Mouse (Mus musculus): ENCODE results near the gene Mfap1a. TPM values are rescaled to one million over a fixed set of nuclear protein-coding genes. Genes with fewer than 3 reads are reported as not detected.
"Not testable (repeated sequence)": the region's sequence is repeated elsewhere in the genome, so short reads cannot be mapped to it uniquely, and the experiment has no call there.

Gene Mfap1a
- polyA plus RNA-seq, 1 experiment from 2014 or later = 33.4 TPM

DNA sequence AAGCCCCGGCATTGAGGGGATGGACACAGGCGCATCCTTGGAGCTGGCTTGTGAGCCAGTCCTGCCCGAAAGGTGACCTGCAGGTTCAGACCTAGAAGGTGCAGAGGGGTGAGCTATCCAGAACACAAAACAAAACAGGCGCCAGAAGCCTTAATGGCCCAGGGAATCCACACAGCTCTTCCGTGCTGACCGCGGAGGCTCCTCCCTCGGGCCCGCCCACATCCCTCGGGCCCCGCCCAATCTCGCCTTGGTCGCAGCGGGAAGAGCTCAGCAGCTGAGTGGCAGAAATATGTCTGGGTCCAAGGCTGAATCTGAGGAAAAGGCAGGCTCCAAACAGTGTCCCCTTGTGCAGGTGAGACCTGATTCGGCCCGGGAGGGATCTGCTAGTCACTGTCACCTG, 3.1 kb upstream of the Mfap1a start:
- peak; percentile 67 for ATAC-seq
- Histone ChIP-seq H3K27me3 (no peaks in the 10 kb centered on the region), H3K27ac (no peak overlapping the region), H3K4me1 (peaks cover 23% of the 10 kb centered on the region), H3K9ac (peak overlapping the region; percentile 43; the same call in 1 of the 2 replicates), H3K36me3 (ENCODE audit: poor library complexity, severe bottlenecking) (peaks cover 32% of the 10 kb centered on the region), H3K9me3 (replicated peaks) (no peaks in the 10 kb centered on the region), H3K4me2 (peak overlapping the region; percentile 53), H3K4me3 (peak overlapping the region; percentile 33)
- 22% methylated on average over 16 of the region's 16 CpGs for WGBS

DNA sequence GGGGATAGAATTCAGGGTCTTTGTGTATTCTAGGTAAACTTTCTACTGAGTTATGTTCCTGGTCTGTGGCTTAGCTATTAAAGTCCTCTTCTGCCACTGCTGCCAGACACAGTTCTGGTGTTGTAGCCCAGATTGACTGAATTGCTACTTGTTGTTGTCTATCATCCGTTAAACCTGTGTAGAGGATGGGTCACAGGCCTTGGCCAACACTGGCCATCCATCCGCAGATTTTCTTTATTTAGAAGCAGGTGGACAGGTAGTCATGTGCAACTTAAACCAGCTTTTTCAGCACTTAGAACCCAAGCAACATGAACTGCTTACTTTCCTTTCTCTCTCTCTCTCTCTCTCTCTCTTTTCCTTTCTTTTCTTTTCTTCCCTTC, 1.5 kb upstream of the Mfap1a start:
- peak overlapping the region; percentile 80 for H3K4me2 ChIP-seq
- H3K4me1 ChIP-seq = peaks cover 26% of the 10 kb centered on the region
- H3K4me3 ChIP-seq = peak overlapping the region; percentile 63
- H3K27ac ChIP-seq = no peak overlapping the region
- H3K9ac ChIP-seq = peak overlapping the region; percentile 77
- H3K9me3 ChIP-seq (replicated peaks) = no peaks in the 10 kb centered on the region
- WGBS = 86% methylated on average over 2 of the region's 2 CpGs
- H3K36me3 ChIP-seq (ENCODE audit: poor library complexity, severe bottlenecking) = peaks cover 32% of the 10 kb centered on the region
- no peaks in the 10 kb centered on the region for H3K27me3 ChIP-seq
- no peak for ATAC-seq

DNA sequence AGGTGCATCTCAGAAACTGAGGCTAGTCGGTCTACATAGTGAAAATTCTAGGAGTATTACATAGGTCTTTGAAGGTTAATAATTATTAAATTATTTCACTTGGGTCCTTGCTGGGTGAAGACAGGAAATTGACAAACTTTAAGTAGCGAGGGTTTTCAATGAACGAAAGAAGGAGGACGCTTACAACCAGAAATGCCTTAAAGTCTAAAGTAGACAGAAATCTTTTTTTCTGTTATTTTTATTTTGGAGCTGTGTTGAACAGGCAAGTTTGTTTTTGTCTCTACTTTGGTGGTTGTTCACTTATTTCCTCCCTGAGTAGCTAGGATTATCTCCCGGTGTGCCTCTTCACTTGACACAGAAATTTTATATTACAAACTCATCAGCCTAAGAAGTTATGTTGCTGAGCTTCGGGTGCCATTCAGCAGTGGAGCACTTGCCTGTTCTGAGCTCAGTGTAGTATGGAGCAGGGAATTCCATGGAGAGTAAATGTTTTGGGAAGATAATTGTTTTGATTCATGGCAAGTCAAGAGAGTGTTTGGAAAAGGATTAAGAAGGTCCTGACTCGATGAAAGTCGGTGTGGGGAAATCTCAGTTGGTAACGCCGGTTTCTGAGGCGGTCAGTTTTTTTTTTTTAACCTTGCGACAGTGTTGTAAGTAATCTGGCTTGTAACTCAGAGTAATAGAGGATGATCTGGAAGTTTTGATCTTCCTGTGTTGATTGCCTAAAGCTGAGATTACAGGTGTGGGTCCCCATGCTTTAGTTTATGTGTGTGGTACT, 897 bp upstream of the Mfap1a start:
- H3K4me3 ChIP-seq = peak overlapping the region; percentile 63
- ATAC-seq = no peak
- H3K9ac ChIP-seq = peak overlapping the region; percentile 77
- H3K27me3 ChIP-seq = no peaks in the 10 kb centered on the region
- no peak overlapping the region for H3K27ac ChIP-seq
- H3K36me3 ChIP-seq (ENCODE audit: poor library complexity, severe bottlenecking) = peaks cover 28% of the 10 kb centered on the region
- peak overlapping the region; percentile 80 for H3K4me2 ChIP-seq
- peaks cover 26% of the 10 kb centered on the region for H3K4me1 ChIP-seq
- no peaks in the 10 kb centered on the region for H3K9me3 ChIP-seq (replicated peaks)
- WGBS = 14% methylated on average over 12 of the region's 12 CpGs

DNA sequence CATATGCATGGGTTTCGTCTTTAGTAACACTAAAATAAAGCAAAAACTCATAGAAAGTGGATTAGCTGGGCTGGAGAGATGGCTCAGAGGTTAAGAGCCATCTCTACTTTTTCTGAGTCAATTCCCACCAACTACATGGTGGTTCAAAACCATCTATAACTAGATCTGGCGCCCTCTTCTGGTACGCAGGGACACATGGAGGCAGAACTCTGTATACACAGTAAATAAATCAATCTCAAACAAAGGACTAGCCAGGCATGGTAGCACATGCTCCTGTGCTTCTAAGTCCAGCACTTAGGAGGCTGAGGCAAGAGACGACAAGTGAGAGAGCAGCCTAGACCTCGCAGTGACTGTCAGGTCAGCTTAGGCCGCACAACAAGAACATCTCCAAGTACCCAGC, 4.9 kb downstream of the Mfap1a start:
- 94% methylated on average over 2 of the region's 6 CpGs for WGBS

DNA sequence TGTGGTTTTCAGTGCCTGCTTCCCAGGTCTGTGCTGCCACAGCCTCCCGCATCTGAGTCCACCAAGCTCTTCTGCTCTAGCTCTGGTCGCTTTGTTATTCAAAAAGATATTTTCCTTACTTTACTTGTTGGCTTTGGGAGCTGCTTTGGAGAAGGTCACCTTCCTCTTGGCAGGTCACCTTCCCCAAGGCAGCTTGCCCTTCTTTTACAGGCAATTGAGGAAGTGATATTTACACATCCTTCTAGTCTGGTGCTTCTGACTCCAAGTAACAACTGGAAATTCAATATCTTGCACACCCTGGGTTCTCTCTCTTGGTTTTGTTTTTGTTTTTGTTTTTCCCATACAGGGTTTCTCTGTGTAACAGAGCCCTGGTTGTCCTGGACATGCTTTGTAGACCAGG, 22.1 kb downstream of the Mfap1a start:
- H3K9ac ChIP-seq; H3K36me3 ChIP-seq (ENCODE audit: poor library complexity, severe bottlenecking); H3K27ac ChIP-seq; H3K4me2 ChIP-seq; H3K4me3 ChIP-seq; H3K4me1 ChIP-seq; H3K9me3 ChIP-seq (replicated peaks); ATAC-seq; H3K27me3 ChIP-seq: not testable (repeated sequence)
- 78% methylated on average over 2 of the region's 2 CpGs for WGBS

More for the DNA sequence above, 4.9 kb downstream of the Mfap1a start:
- not testable (repeated sequence) for ATAC-seq; H3K9ac ChIP-seq; H3K9me3 ChIP-seq (replicated peaks); H3K4me2 ChIP-seq; H3K27ac ChIP-seq; H3K4me1 ChIP-seq; H3K27me3 ChIP-seq; H3K4me3 ChIP-seq
- H3K36me3 ChIP-seq (ENCODE audit: poor library complexity, severe bottlenecking) = peaks cover 11% of the 10 kb centered on the region; the same call in 1 of the 2 replicates

DNA sequence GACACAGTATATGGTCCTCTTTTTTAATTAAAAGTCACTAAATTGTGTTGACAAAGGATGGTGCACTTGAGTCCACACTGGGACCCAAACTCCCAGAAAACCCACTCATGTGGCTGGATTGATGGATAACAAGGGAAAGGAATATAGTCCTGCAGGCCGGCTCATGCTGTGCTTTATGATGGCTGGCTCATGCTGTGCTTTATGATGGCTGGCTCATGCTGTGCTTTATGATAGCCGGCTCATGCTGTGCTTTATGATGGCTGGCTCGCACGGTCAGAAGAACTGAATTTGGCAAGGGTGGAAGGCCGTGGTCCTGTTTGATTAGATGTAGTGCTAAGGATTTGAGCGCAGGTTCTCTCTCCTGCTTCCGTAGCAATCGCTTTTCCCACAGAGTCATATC, 22.9 kb downstream of the Mfap1a start:
- no peak for ATAC-seq
- 34% methylated on average over 8 of the region's 8 CpGs for WGBS
- no peak overlapping the region for H3K27ac ChIP-seq

DNA sequence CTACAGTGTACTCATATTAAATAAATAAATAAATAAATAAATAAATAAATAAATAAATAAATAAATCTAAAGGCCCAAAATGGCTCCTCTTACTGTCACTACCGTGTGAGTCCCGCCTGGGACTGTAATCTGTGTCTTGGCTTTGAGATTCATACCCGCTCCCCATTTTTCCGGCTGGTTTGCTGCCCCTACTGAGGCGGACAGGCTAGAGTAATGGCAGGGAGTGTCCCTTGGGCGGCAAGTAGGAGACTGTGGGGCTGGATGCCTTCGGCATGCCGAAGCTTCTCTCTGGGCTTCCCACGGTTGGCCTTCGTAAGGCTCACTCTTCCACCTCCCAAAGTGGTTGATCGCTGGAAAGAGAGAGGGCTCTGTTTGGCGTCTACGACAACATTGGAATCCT, 25.5 kb downstream of the Mfap1a start:
- not testable (repeated sequence) for ATAC-seq; H3K27ac ChIP-seq; H3K9ac ChIP-seq; H3K27me3 ChIP-seq; H3K9me3 ChIP-seq (replicated peaks); H3K4me2 ChIP-seq; H3K4me3 ChIP-seq; H3K36me3 ChIP-seq (ENCODE audit: poor library complexity, severe bottlenecking); H3K4me1 ChIP-seq
- WGBS = 85% methylated on average over 13 of the region's 13 CpGs

More for the DNA sequence above, 22.9 kb downstream of the Mfap1a start:
- Histone ChIP-seq H3K9ac (no peak overlapping the region), H3K36me3 (ENCODE audit: poor library complexity, severe bottlenecking) (no peaks in the 10 kb centered on the region), H3K27me3 (no peaks in the 10 kb centered on the region), H3K4me3 (no peak overlapping the region), H3K4me1 (no peaks in the 10 kb centered on the region), H3K9me3 (replicated peaks) (no peaks in the 10 kb centered on the region), H3K4me2 (no peak overlapping the region)

DNA sequence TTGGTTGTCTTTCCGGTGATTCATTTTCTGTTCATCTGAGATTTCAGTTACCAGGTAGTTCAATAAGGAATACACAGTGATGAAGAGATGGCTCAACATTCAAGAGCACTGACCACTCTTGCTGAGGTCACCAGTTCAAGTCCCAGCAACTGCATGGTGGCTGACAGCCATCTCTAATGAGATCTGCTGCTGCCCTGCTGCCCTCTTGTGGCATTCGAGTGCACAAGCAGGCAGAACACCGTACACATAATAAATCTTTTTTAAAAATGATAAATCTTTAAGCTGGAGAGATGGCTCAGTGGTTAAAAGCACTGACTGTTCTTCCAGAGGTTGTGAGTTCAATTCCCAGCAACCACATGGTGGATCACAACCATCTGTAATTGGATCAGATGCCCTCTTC, 26.0 kb downstream of the Mfap1a start:
- H3K27me3 ChIP-seq = no peaks in the 10 kb centered on the region
- H3K4me3 ChIP-seq = no peak overlapping the region
- ATAC-seq = no peak
- no peaks in the 10 kb centered on the region for H3K9me3 ChIP-seq (replicated peaks)
- H3K4me2 ChIP-seq = no peak overlapping the region
- H3K4me1 ChIP-seq = no peaks in the 10 kb centered on the region
- no peak overlapping the region for H3K27ac ChIP-seq
- no peak overlapping the region for H3K9ac ChIP-seq
- WGBS = 55% methylated on average over 3 of the region's 3 CpGs
- no peaks in the 10 kb centered on the region for H3K36me3 ChIP-seq (ENCODE audit: poor library complexity, severe bottlenecking)

DNA sequence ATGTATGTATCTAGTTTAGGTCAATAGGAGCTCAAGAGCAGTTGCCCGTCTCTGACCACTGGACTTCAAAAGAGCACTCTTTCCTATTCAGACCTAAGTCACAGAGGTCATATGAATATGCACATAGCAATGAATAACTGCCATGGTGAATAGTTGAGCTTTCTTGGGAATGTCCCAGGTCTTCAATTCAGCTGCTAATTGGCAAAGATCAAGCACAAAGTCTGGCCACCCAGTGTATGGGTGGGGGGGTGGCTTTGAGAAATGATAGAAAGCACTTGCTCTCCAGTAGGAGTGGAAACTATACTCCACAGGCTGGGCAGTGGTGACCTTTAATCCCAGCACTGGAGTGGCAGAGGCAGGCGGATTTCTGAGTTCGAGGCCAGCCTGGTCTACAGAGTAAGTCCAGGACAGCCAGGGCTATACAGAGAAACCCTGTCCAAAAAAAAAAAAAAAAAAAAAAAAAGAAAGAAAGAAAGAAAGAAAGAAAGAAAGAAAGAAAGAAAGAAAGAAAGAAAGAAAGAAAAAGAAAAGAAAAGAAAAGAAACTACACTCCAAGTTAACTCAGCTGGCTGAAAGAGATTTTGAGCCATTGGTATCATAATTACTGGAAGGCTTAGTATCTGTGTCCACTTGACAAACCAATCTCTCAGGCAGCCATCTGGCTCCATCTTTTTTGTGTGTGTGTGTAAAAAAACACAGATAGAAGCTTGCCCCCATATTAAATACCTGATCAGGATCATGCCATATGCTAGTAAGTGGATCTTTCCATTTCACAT, 28.8 kb downstream of the Mfap1a start:
- H3K4me3 ChIP-seq = no peak overlapping the region
- H3K9ac ChIP-seq = no peak overlapping the region
- no peaks in the 10 kb centered on the region for H3K9me3 ChIP-seq (replicated peaks)
- H3K27me3 ChIP-seq = no peaks in the 10 kb centered on the region
- no peak overlapping the region for H3K4me2 ChIP-seq
- no peaks in the 10 kb centered on the region for H3K36me3 ChIP-seq (ENCODE audit: poor library complexity, severe bottlenecking)
- no peak for ATAC-seq
- H3K27ac ChIP-seq = no peak overlapping the region
- H3K4me1 ChIP-seq = peaks cover 5% of the 10 kb centered on the region
- 82% methylated on average over 3 of the region's 3 CpGs for WGBS

DNA sequence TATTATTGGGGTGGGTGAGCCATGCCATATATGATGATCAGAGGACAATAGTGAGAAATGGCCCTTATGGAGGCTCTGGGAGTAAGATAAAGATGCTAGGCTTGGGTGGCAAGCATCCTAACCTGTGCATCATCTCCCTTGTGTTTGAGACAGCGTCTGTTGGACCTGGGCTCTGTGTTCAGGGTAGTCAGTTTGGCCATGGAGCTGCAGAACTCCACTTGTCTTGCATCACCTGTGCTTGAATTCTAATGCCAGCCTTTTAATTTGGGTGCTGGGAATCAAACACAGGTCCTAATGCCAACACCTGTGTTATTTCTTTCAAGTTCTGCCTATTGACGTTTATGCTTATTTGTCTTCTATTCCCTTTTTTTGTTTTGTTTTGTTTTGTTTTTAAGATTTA, 31.2 kb downstream of the Mfap1a start:
- not testable (repeated sequence) for ATAC-seq

DNA sequence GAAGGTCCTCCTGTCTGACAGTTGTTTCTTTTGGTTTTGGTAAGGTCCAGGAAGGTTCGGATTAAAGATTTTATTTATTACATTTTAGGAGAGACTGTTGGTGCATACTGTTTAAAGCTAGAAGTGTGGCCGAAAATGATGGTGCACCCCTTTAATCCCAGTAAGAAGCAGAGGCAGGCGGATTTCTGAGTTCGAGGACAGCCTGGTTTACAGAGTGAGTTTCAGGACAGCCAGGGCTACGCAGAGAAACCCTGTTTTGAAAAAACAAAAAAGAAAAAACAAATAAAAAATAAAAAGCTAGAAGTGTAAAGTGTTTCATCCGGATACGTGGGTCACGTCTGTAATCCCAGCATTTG, 32.3 kb downstream of the Mfap1a start:
- no peaks in the 10 kb centered on the region for H3K27me3 ChIP-seq
- ATAC-seq = no peak
- H3K4me2 ChIP-seq = peak overlapping the region; percentile 85
- no peaks in the 10 kb centered on the region for H3K9me3 ChIP-seq (replicated peaks)
- H3K4me3 ChIP-seq = peak overlapping the region; percentile 60
- H3K9ac ChIP-seq = peak overlapping the region; percentile 64; the same call in 1 of the 2 replicates
- peak overlapping the region; percentile 49 for H3K27ac ChIP-seq
- H3K36me3 ChIP-seq (ENCODE audit: poor library complexity, severe bottlenecking) = 0 out of 2 replicates have a peak, but pooled peaks cover 4% of the 10 kb centered on the region
- 39% methylated on average over 8 of the region's 8 CpGs for WGBS
- peaks cover 5% of the 10 kb centered on the region for H3K4me1 ChIP-seq

More for the DNA sequence above, 31.2 kb downstream of the Mfap1a start:
- H3K36me3 ChIP-seq (ENCODE audit: poor library complexity, severe bottlenecking); H3K4me3 ChIP-seq; H3K27ac ChIP-seq; H3K9me3 ChIP-seq (replicated peaks); H3K4me1 ChIP-seq; H3K4me2 ChIP-seq; H3K9ac ChIP-seq; H3K27me3 ChIP-seq: not testable (repeated sequence)
- WGBS = 91% methylated on average over 2 of the region's 2 CpGs

DNA sequence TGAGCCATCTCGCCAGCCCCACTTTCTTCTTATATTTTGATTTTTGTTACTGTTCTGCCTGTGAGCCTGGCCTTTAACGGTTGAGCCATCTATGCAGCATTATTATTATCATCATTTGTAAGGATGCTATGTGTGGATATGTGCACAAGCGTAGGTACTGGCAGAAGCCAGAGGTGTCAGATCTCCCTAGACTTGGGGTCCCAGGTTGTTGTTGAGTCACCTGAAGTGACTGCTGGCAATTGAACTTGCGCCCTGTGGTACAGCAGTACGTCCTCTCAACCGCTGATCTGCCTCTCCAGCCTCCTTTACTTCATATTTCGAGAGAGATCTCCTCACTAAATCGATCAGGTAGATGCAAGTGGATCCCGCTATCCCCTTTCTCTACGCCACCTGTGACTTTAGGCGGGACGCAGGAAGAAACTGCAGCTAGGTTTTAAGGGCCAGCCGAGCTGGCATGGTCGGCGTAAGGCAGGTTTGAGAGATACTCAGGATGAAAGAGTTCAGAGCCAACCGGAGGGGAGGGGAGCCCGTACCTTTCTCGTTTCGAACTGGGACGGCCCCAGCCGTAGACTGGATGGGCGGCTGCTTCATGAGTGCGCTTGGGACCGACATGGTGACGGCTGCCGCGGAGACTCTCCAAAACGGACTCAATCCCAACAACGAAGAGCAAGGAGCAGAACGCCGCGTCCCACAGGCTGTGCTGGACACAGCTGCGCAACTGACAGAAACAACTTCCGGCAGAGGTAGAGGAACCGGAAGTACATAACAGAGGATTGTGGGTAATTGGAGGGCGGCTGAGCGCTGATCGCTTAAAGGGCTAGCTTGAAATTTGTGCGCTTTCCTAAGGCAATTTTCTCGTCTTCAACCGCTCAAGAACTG, 32.9 kb downstream of the Mfap1a start, which contains the start of gene Mfap1b:
Gene Mfap1b (minus strand): TSS at position 767 of the 879 bp plus-strand sequence.
- peak; percentile 98 for ATAC-seq
- Histone ChIP-seq H3K9ac (peak within 1 kb of the TSS; percentile 64), H3K4me3 (peak within 1 kb of the TSS; percentile 60), H3K27ac (peak within 1 kb of the TSS; percentile 49), H3K4me2 (peak within 1 kb of the TSS; percentile 85)
- H3K4me1 ChIP-seq; H3K36me3 ChIP-seq (ENCODE audit: poor library complexity, severe bottlenecking); H3K27me3 ChIP-seq; H3K9me3 ChIP-seq (replicated peaks): not testable (repeated sequence)
- 5% methylated on average over 41 of the region's 41 CpGs for WGBS
